Mouse (Mus musculus): ENCODE measurements at regions not wholly inside any gene's neighbourhood (a gene's known extent, or its start where the extent isn't known, plus 50 kb on each side); places are given as distances from the start of the nearest gene placed in this dataset.
A peak's percentile ranks its signal among the peaks of the same experiment; 100 is the strongest.

DNA sequence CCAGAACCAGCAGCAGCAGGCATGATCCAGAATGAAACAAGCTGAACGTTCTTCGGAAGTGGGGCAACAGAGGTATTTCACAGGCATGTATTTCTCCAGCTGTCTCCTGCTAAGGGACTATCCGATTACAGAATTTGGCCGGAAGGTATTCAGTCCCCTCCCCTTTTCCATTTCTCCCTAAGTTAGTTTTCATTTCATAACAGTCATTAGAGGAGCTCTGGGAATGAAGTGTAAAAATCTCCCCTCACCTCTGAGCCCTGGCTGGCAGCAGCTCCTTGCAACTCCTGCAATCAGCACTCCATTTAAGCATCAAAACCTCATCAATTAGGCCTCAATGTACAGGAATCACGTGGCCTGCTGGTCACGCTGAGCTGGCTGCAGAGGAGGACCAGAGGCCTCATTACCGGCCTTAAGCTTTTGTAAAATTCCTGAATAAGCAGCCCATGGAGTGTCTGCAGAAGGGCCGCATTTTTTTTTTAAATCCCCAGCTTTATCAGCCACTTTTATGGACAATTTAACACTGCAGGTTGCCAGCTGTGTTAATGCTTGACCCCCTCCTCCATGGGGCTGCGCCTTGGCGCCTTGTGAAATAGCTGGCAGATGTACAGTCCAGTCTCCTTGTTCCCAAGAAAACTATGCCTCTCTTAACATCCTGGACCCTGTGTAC lies 456.1 kb upstream of the Kirrel3 start:
- DNase-seq (ENCODE audit: low spot score in 2 of 2): no peak

DNA sequence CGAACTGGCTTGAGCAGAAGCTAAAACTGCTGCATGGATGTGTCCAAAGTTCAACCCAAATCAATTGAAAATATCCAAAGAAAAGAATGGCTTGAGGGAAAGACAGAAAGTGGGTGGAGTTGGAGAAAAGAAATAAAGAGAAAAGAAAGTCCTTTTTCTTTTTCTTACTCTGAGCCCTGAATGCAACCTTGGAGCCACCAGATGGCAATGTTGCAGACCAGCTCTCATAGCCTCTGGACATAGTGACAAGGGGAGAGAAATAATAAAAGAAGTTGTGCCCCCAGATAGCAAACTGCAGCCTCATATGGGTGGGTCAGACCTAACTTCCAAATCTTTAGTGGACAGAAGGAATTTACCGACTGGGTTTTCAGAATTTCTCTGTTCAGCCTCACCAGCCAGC lies 431.3 kb upstream of the Kirrel3 start:
- DNase-seq (ENCODE audit: low spot score in 2 of 2): peak in 1 of 2 experiments; percentile 6

All from layer of hippocampus, adult 18-20 months (tissue).